15 mouse cellular contexts compared by ENCODE assay signal in the genomic region with DNA sequence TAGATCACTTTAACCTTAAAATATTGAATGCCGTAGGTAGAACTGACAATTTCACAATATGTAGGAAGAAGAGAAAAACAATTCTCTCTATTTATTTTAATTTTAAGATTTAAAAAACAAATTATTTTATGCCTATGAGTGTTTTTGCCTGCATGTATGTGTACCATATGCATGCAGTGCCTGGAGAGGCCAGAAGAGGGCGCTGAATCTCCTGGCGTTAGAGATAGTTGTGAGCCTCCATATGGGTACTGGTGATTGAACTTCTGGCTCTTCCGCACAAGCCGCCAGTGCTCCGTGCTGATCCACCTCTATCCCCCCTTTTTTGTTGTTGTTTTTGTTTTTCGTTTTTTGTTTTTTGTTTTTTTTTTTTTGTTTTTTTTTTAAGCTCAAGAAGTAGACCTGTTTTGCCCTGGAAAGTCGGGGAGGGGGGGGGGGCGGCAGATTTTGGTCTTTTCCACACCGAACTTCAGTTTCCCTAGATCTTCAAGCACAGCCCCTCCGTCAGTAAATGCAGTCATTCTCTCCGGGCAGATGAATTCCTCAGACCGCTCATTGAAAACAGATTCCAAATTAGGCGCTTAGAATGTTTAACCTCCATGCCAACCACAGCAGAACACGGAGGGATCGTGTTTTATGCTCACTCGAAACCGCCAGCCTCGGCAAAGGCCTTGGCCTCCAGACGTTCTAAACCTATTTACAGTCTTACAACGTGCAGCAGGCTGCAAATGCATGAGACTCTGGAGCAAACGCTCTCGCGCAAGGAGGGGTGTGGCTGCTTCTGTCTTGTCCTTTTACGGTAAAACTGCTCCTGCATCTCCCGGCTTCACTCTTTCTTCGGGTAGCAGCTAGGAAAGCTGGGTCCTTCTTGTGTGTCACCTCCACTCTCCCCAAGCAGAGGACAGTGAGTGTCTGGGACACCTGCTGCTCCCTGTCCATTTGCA.
DNase-seq lines count a peak whose midpoint lies in the region; ATAC-seq and TF ChIP-seq lines count a peak whose summit lies in the region.
"Had no signal": no experiment of that assay in that cellular context is flagged by ENCODE, and none has a peak within 500 bp of the region (broad histone marks: within the 10 kb centered on the region; RNA-seq: fewer than 3 reads in every experiment).

No protein-coding gene starts in this region.

- WGBS in hindbrain, embryonic 11.5 days, result 83% methylated on average over 27 of the region's 27 CpGs
- 81% methylated on average over 27 of the region's 27 CpGs for WGBS in hindbrain, embryonic 16.5 days
- 46% methylated on average over 27 of the region's 27 CpGs for WGBS in embryonic facial prominence, embryonic 13.5 days

- no peak overlapping the region for H3K4me2 ChIP-seq in hindbrain, embryonic 11.5 days (replicated peaks; ENCODE audit: low read depth, low read length)
- no peak overlapping the region for H3K4me2 ChIP-seq in hindbrain, embryonic 16.5 days (ENCODE audit: low read length)
- peak overlapping the region; percentile 30 for H3K4me2 ChIP-seq in embryonic facial prominence, embryonic 13.5 days
- H3K4me2 ChIP-seq: heart, embryonic 13.5 days; hindbrain, embryonic 15.5 days had no signal

- DNase-seq in hindbrain, embryonic 11.5 days (ENCODE audit: low spot score), result peak; percentile 10
- no peak for DNase-seq in testis, postnatal 10 days (ENCODE audit: low spot score)
- no peak for DNase-seq in gastrocnemius, adult 18-20 months (ENCODE audit: low spot score)
- DNase-seq in heart, postnatal 14 days, result no peak
- DNase-seq in left cerebral cortex, postnatal 36 days (ENCODE audit: low spot score in 2 of 2), result no peak
- DNase-seq: cerebellum, adult 9-11 months; kidney, postnatal 36 days; spleen, adult 18-20 months had no signal

- no peaks in the 10 kb centered on the region for H3K9me3 ChIP-seq in hindbrain, embryonic 11.5 days (ENCODE audit: control insufficient read depth, low read length)
- H3K9me3 ChIP-seq in hindbrain, embryonic 16.5 days (ENCODE audit: control insufficient read depth, low read length), result no peaks in the 10 kb centered on the region
- H3K9me3 ChIP-seq in embryonic facial prominence, embryonic 13.5 days, result no peaks in the 10 kb centered on the region
- H3K9me3 ChIP-seq: hindbrain, embryonic 15.5 days had no signal

- ATAC-seq in hindbrain, embryonic 11.5 days (ENCODE audit: low FRiP score), result no peak
- no peak for ATAC-seq in hindbrain, embryonic 16.5 days
- no peak for ATAC-seq in embryonic facial prominence, embryonic 13.5 days (ENCODE audit: insufficient number of reproducible peaks, insufficient read depth, low FRiP score, low TSS enrichment, low read depth)

- no peaks in the 10 kb centered on the region for H3K27me3 ChIP-seq in hindbrain, embryonic 11.5 days (ENCODE audit: control insufficient read depth, insufficient read depth, low read length)
- H3K27me3 ChIP-seq in hindbrain, embryonic 16.5 days (replicated peaks; ENCODE audit: control insufficient read depth, insufficient read depth, low read length), result no peaks in the 10 kb centered on the region
- no peaks in the 10 kb centered on the region for H3K27me3 ChIP-seq in testis, adult 2 months (ENCODE audit: control insufficient read depth, insufficient read depth, low read length)
- no peaks in the 10 kb centered on the region for H3K27me3 ChIP-seq in embryonic facial prominence, embryonic 13.5 days
- H3K27me3 ChIP-seq: heart, embryonic 13.5 days; hindbrain, embryonic 15.5 days; megakaryocyte, embryonic 14.5 days had no signal

- H3K36me3 ChIP-seq in hindbrain, embryonic 11.5 days (ENCODE audit: control insufficient read depth, insufficient read depth, low read length), result no peaks in the 10 kb centered on the region
- H3K36me3 ChIP-seq in hindbrain, embryonic 16.5 days (ENCODE audit: control insufficient read depth, insufficient read depth, low read length), result no peaks in the 10 kb centered on the region
- no peaks in the 10 kb centered on the region for H3K36me3 ChIP-seq in testis, adult 2 months (ENCODE audit: control insufficient read depth, insufficient read depth, low read length)
- 0 out of 2 replicates have a peak, but pooled peaks cover 11% of the 10 kb centered on the region for H3K36me3 ChIP-seq in embryonic facial prominence, embryonic 13.5 days
- H3K36me3 ChIP-seq: hindbrain, embryonic 15.5 days had no signal

- intact Hi-C loops in heart, postnatal 14 days (cut with DNase I), result no loop called here
- intact Hi-C loops in left cerebral cortex, postnatal 36 days (cut with DNase I), result loop anchor here (5.0 kb wide), 1 partner anchor 103 kb away; no protein-coding TSS in a partner anchor

- no peak overlapping the region for H3K27ac ChIP-seq in hindbrain, embryonic 11.5 days (ENCODE audit: low read depth, low read length)
- H3K27ac ChIP-seq in hindbrain, embryonic 16.5 days (ENCODE audit: low read depth, low read length), result no peak overlapping the region
- no peak overlapping the region for H3K27ac ChIP-seq in testis, adult 2 months (ENCODE audit: control insufficient read depth, insufficient read depth, low read depth, low read length)
- H3K27ac ChIP-seq in embryonic facial prominence, embryonic 13.5 days, result peak overlapping the region; percentile 74
- H3K27ac ChIP-seq: heart, embryonic 13.5 days; hindbrain, embryonic 15.5 days had no signal

- TF ChIP-seq POLR2A in testis, adult 2 months (IDR thresholded peaks at IDR 0.05; ENCODE audit: control insufficient read depth, low read depth, low read length), result no peak

- no peak overlapping the region for H3K4me3 ChIP-seq in hindbrain, embryonic 11.5 days (ENCODE audit: low read depth, low read length)
- H3K4me3 ChIP-seq in hindbrain, embryonic 16.5 days (ENCODE audit: low read length), result no peak overlapping the region
- peak overlapping the region; percentile 25 for H3K4me3 ChIP-seq in testis, adult 2 months (ENCODE audit: control insufficient read depth, low read depth, low read length)
- H3K4me3 ChIP-seq in embryonic facial prominence, embryonic 13.5 days, result no peak overlapping the region
- H3K4me3 ChIP-seq: erythroblast, embryonic 14.5 days; heart, embryonic 13.5 days; hindbrain, embryonic 15.5 days; megakaryocyte, embryonic 14.5 days had no signal

- H3K4me1 ChIP-seq in hindbrain, embryonic 11.5 days (replicated peaks; ENCODE audit: control insufficient read depth, insufficient read depth, low read length), result no peaks in the 10 kb centered on the region
- no peaks in the 10 kb centered on the region for H3K4me1 ChIP-seq in hindbrain, embryonic 16.5 days (ENCODE audit: control insufficient read depth, insufficient read depth, low read depth, low read length)
- H3K4me1 ChIP-seq in testis, adult 2 months (ENCODE audit: control insufficient read depth, insufficient read depth, low read length), result peaks cover 7% of the 10 kb centered on the region
- H3K4me1 ChIP-seq in embryonic facial prominence, embryonic 13.5 days, result peaks cover 7% of the 10 kb centered on the region
- H3K4me1 ChIP-seq: heart, embryonic 13.5 days; megakaryocyte, embryonic 14.5 days had no signal

- peak; percentile 70; the same call in 1 of the 2 replicates for TF ChIP-seq CTCF in testis, adult 2 months (IDR thresholded peaks at IDR 0.05; ENCODE audit: control insufficient read depth, insufficient read depth, insufficient replicate concordance, low read depth, low read length)

- no peak overlapping the region for H3K9ac ChIP-seq in hindbrain, embryonic 11.5 days (ENCODE audit: low read depth, low read length)
- H3K9ac ChIP-seq in hindbrain, embryonic 16.5 days (ENCODE audit: low read depth, low read length), result no peak overlapping the region
- H3K9ac ChIP-seq in embryonic facial prominence, embryonic 13.5 days, result no peak overlapping the region
- H3K9ac ChIP-seq: heart, embryonic 13.5 days; hindbrain, embryonic 15.5 days had no signal
